Mouse (Mus musculus) left cerebral cortex, postnatal 10 days (tissue): ENCODE measurements around the gene Fbln2. TPM values are rescaled to one million over a fixed set of nuclear protein-coding genes. Genes with fewer than 3 reads are reported as not detected.

ENCODE experiments used
- DNase-seq, 2 experiments: peaks; one replicate each; pipeline ENCODE4 v3.0.0; 2021 to 2022; ENCODE audit warnings: low spot score in 2 of 2, mixed read lengths in 1 of 2; ENCODE audit errors: extremely low spot score in 1 of 2
- intact Hi-C: fragments of 180-260 bp; cut with DNase I; formaldehyde crosslinking; loops from one replicate; pipeline ENCODE4 v1.15.1; 2025
- total RNA-seq, 2 experiments: library from RNA; stranded (reverse); gene quantifications; 2 replicates each; pipeline ENCODE4 v1.2.3; 2021

Fbln2 gene
- total RNA-seq, 2 experiments from 2014 or later, result 9.8 to 10.9 TPM

- intact Hi-C loops, result loop anchor here (5.0 kb wide), 1 partner anchor 60 kb away; no protein-coding TSS in a partner anchor
- DNase-seq, result no peak
Observed at GRCm38 (mm10) chr6:91287636-91288035, 75.4 kb downstream of the Fbln2 start.

- intact Hi-C loops, result loop anchor here (5.0 kb wide), 1 partner anchor 59 kb away; no protein-coding TSS in a partner anchor
- no peak for DNase-seq
Observed at GRCm38 (mm10) chr6:91288251-91288785, 76.1 kb downstream of the Fbln2 start.

GRCm38 (mm10) chr6:91288961-91289360, 76.7 kb downstream of the Fbln2 start:
- no peak for DNase-seq
- intact Hi-C loops, result loop anchor here (5.0 kb wide), 1 partner anchor 58 kb away; no protein-coding TSS in a partner anchor

- peak in 1 of 2 experiments; percentile 57 for DNase-seq
- intact Hi-C loops, result no loop called here
Observed at GRCm38 (mm10) chr6:91290937-91291336, 78.7 kb downstream of the Fbln2 start.

- intact Hi-C loops, result no loop called here
- no peak for DNase-seq
Observed at GRCm38 (mm10) chr6:91295431-91295830, 83.2 kb downstream of the Fbln2 start.

- intact Hi-C loops, result no loop called here
- DNase-seq, result peak in 1 of 2 experiments; percentile 13
Observed at GRCm38 (mm10) chr6:91298828-91299227, 86.6 kb downstream of the Fbln2 start.

GRCm38 (mm10) chr6:91300079-91300478, 87.8 kb downstream of the Fbln2 start:
- peak in 1 of 2 experiments; percentile 39 for DNase-seq
- intact Hi-C loops, result loop anchor here (5.0 kb wide), 1 partner anchor 47 kb away; no protein-coding TSS in a partner anchor

- DNase-seq, result peak; percentile 66 to 88
- intact Hi-C loops, result loop anchor here (5.0 kb wide), 1 partner anchor 45 kb away; no protein-coding TSS in a partner anchor
Observed at GRCm38 (mm10) chr6:91301839-91302238, 89.6 kb downstream of the Fbln2 start.

GRCm38 (mm10) chr6:91302337-91302736, 90.1 kb downstream of the Fbln2 start:
- peak in 1 of 2 experiments; percentile 22 for DNase-seq
- intact Hi-C loops, result loop anchor here (5.0 kb wide), 1 partner anchor 45 kb away; no protein-coding TSS in a partner anchor

GRCm38 (mm10) chr6:91304172-91304571, 91.9 kb downstream of the Fbln2 start:
- no peak for DNase-seq
- intact Hi-C loops, result loop anchor here (5.0 kb wide), 1 partner anchor 43 kb away; no protein-coding TSS in a partner anchor

GRCm38 (mm10) chr6:91307972-91308371, 95.7 kb downstream of the Fbln2 start:
- intact Hi-C loops, result no loop called here
- peak in 1 of 2 experiments; percentile 30 for DNase-seq

- DNase-seq, result peak in 1 of 2 experiments; percentile 13
- intact Hi-C loops, result no loop called here
Observed at GRCm38 (mm10) chr6:91311204-91311603, 98.9 kb downstream of the Fbln2 start.

GRCm38 (mm10) chr6:91312491-91312890, 100.2 kb downstream of the Fbln2 start:
- DNase-seq, result no peak
- intact Hi-C loops, result no loop called here

Other genes starting within 250 kb of the Fbln2 start
- 100 to 1,000 TPM; 207 to 221 TPM for gene Iqsec1, start 223.8 kb upstream of the Fbln2 start, total RNA-seq
- 10 to 100 TPM; 35.6 to 36.7 TPM for gene Nup210, start 95.6 kb upstream of the Fbln2 start, total RNA-seq
- gene Hdac11, start 55.8 kb upstream of the Fbln2 start, total RNA-seq, result 100 to 1,000 TPM; 111 to 117 TPM
- gene Wnt7a, start 198.9 kb downstream of the Fbln2 start, total RNA-seq, result 10 to 100 TPM; 12.3 to 15.0 TPM